Mouse (Mus musculus) left cerebral cortex, adult 2 months (tissue): ENCODE measurements around the gene Olfr860. TPM values are rescaled to one million over a fixed set of nuclear protein-coding genes. Genes with fewer than 3 reads are reported as not detected.
"Not testable (repeated sequence)": the region's sequence is repeated elsewhere in the genome, so short reads cannot be mapped to it uniquely, and the experiment has no call there.

Experiments
- DNase-seq, 2 experiments: peaks; one replicate each; pipeline ENCODE4 v3.0.0; 2021 to 2022; ENCODE audit warnings: low spot score in 2 of 2, mixed read lengths in 1 of 2; ENCODE audit errors: extremely low spot score in 1 of 2
- H3K27ac ChIP-seq: fragments of 200-600 bp; 2 replicates; pipeline ENCODE4 v1.8.1; 2022
- H3K4me3 ChIP-seq: fragments of 200-600 bp; 2 replicates; pipeline ENCODE4 v1.8.1; 2022
- CTCF ChIP-seq: fragments of 200-600 bp; IDR thresholded peaks from 2 replicates; pipeline ENCODE4 v1.8.1; 2022; ENCODE audit warnings: antibody characterized with exemption, mild to moderate bottlenecking, moderate library complexity
- intact Hi-C: fragments of 180-260 bp; cut with DNase I; formaldehyde crosslinking; loops from one replicate; pipeline ENCODE4 v1.15.1; 2025
- long read RNA-seq, 2 experiments: library from polyadenylated mRNA; stranded (forward); transcript quantifications; one replicate each; pipeline ENCODE4 v2.0.0; 2021; ENCODE audit warnings: borderline mapping rate in 2 of 2
- total RNA-seq, 2 experiments: library from RNA; stranded (reverse); gene quantifications; 2 replicates each; pipeline ENCODE4 v1.2.3; 2021

Olfr860 gene
- not detected for total RNA-seq
- long read RNA-seq, experiment 1, result 0 reads
- long read RNA-seq, experiment 2, result 0 reads

DNA sequence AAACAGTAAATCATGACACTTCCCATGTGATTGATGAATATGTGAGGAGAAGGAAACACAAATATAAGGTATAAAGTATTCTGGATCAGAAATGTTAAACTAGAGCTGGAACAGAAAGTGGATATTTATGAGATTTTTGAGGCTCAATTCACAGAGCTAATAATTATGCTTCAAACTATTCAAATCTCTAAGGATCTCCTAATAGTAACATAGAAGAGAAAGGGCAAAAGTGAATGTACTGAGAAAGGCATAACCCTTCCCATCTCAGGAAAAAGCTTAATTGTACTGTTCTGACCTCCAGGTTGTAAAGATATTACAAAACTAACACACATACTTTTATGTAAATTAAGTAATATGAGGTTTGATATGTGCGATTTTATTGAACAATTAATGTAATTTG lies at the start of gene Olfr860:
TSS of gene Olfr860 (minus strand) at position 101 of the 400 bp plus-strand sequence.
- intact Hi-C loops, result no loop called here
- no peak for TF ChIP-seq CTCF
- no peak within 1 kb of the TSS for H3K27ac ChIP-seq
- no peak within 1 kb of the TSS for H3K4me3 ChIP-seq
- DNase-seq, result no peak

DNA sequence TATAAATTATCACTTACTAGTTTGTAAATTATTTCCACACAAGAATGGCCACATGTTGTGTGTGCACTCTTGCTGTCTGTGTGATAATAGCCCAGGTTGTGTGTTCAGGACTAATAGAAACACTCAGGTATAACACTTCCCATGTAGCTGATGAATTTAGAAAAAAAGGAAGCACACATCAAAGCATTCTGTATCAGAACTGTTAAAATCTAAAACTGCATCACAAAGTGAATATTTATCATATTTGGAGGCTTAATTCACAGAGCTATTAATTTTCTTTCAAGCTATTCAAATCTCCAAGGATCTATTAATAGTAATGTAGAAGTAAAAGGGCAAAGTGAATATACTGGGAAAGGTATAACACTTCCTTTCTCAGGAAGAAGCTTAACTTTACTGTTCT lies 38.4 kb upstream of the Olfr860 start, which contains the start of gene Olfr862:
TSS of gene Olfr862 (minus strand) at position 101 of the 400 bp plus-strand sequence.
- DNase-seq, result no peak
- TF ChIP-seq CTCF, result no peak
- H3K4me3 ChIP-seq, result no peak within 1 kb of the TSS
- intact Hi-C loops, result no loop called here
- no peak within 1 kb of the TSS for H3K27ac ChIP-seq

DNA sequence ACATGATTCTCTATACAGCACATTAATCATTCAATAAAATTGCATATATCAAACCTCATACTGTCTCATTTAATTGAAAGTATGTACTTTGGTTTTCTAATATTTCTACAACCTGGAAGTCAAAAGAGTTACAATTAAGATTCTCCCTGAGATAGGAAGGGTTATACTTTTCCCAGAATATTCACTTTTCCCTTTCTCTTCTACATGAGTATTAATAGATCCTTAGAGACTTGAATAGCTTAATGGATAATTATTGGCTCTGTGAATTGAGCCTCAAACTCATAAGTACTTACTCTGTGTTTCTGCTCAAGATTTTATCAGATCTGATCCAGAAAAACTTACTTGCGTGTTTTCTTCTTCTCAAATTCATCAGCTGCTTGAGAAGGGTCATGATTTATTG lies 44.9 kb downstream of the Olfr860 start, which contains the start of gene Olfr859:
TSS of gene Olfr859 (plus strand) at position 301 of the 400 bp plus-strand sequence.
- DNase-seq, H3K27ac ChIP-seq, H3K4me3 ChIP-seq, intact Hi-C loops: not testable (repeated sequence)

DNA sequence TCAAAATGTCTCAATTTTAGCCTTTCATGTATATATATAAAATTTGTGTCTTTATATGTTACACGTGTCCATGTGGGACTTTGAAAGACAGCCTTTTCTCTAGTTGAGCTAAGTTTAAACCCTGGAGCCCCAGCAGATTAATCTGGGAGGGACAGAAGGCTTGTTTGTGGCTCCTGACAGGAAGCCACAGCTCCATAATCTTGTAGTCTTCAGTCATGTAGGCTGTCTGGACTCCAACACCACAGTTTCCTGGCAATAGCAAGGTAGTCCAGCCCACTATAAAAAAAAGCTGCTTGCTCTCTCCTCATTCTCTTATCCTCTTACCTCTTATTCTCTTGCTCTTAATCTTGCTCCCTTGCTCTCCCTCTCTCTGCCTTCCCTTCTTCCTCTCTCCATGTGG lies 46.5 kb downstream of the Olfr860 start:
- intact Hi-C loops, result no loop called here
- Histone ChIP-seq H3K4me3 (no peak overlapping the region), H3K27ac (no peak overlapping the region)
- DNase-seq, result no peak
- TF ChIP-seq CTCF, result no peak

Other genes with a start within 250 kb of the Olfr860 start
- gene Zfp317, start 227.6 kb downstream of the Olfr860 start, total RNA-seq, result 10 to 100 TPM; 19.1 to 23.6 TPM
- gene Olfr857, start 140.3 kb downstream of the Olfr860 start, total RNA-seq, result not detected
- gene Olfr58, start 69.5 kb downstream of the Olfr860 start, total RNA-seq, result not detected
- not detected for gene Olfr859, start 44.8 kb downstream of the Olfr860 start, total RNA-seq
- not detected for gene Olfr862, start 38.3 kb upstream of the Olfr860 start, total RNA-seq
- gene Olfr77, start 67.1 kb upstream of the Olfr860 start, total RNA-seq, result not detected
- not detected for gene Olfr866, start 178.3 kb upstream of the Olfr860 start, total RNA-seq
- not detected for gene Olfr867, start 207.8 kb upstream of the Olfr860 start, total RNA-seq
- gene Olfr868, start 248.9 kb upstream of the Olfr860 start, total RNA-seq, result not detected